Mouse (Mus musculus) ZHBTc4 (cell line): ENCODE results near the gene Plcd4.
A peak's percentile ranks its signal among the peaks of the same experiment; 100 is the strongest.

Experiments used
- DNase-seq: peaks from one replicate; pipeline ENCODE4 v3.0.0-alpha.2; 2011; ENCODE audit warnings: low read depth, low spot score

Gene Plcd4

DNA sequence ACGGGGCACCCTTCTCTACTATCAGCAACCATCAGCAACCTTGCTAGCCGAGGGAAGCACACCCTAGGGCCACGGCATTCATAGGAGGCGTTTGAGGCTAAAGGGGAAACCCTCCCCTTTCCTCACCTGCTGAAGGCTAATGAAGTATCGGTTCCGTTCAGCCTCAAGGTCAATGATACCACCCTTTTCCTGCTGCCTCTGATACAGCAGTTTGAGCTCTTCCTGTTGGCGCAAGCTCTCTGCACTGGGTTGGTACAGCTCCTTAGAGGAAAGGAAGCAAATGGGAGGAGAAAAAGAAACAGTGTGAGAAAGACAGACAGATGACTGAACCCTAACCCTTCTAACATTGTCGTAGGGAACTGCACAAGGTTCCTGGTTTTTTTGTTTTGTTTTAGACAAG lies 51.7 kb downstream of the Plcd4 start:
- DNase-seq = peak; percentile 11

DNA sequence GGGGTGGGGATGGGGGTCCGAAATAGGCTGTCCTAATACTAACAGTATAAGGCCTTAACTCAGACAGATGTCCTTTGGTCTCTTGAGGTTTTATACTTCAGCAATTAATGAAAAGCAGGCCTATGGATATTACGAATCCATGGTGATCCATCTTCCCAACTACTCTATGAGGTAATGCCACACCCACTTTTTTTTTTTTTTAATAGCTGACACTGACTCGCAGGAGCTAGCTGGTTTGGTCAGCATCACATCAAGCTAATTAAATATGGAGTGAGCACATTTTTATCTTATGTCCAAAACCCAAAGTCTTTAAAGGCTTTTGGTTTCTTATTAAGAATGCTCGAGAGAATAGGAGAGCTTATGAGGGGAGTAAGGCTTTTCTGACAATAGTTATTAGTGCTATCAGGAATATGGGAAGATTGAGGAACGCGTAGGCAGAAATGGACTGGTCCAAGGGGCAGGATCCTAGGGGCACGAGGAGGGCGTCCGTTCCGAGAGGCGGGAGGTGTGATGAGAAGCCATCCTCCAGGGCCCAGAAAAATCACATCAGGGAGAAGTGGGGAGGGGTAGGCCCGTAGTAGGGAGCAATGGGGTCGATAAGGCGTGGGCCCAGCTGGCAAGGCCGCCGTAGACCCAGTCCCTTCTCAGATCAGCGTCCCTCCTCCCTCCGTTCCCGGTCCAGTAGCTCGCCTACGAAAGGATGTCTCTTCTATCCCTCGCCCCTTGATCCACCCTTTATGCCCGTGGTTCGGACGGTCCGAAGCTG lies 58.0 kb downstream of the Plcd4 start:
- no peak for DNase-seq

DNA sequence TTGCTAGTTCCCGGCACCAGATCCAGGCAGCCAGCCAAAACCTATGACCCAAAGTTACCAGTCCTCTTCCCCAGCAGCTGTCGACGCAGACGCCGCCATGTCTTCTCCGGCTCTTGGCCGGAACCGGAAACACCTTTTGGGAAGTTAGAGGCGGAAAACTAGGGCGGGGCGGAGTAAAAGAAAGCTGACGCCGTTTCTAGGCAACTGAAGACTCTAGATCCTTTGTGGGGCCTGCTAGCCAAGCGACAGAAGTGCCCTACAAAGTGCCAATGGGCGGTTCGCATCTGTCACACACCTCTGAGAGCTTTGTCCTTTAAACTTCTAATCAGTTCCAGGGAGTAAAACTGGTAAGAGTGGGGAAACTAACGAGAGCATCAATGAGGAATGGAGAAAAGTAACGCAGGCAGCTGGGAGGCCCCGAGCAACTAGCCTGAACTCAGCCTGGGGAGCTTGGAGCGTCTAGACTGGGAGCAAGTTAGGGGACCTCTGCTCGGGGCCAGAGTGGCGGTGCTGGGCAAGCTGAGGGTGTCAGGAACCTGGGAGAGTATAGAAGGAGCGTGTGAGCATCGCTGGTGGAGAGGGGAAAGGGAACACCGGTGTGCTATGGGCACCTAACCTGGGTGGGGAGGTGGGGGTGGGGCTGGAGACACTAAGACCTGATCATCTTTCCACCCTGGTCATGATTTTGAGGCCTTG lies 58.7 kb downstream of the Plcd4 start, which contains the start of the genes Rnf25 and Stk36:
Gene Rnf25 (minus strand): TSS at position 131 of the 696 bp plus-strand sequence.
Gene Stk36 (plus strand): TSS at position 179 of the 696 bp plus-strand sequence.
- peak; percentile 92 for DNase-seq
